Mouse (Mus musculus): ENCODE data around the gene Prelid3b.

The Prelid3b gene

GRCm38 (mm10) chr2:174472818-174473549 lies at the start of gene Prelid3b:
Gene Prelid3b (minus strand): TSS chr2:174473081.
- DNase-seq (ENCODE audit: low spot score) = peak; percentile 99

- DNase-seq (ENCODE audit: low spot score) = no peak
These were observed 49.3 kb upstream of the Prelid3b start for GRCm38 (mm10) chr2:174522134-174522533.

GRCm38 (mm10) chr2:174517141-174518079 lies 44.5 kb upstream of the Prelid3b start:
- DNase-seq (ENCODE audit: low spot score) = no peak

- peak; percentile 40 for DNase-seq (ENCODE audit: low spot score)
These were observed 42.0 kb upstream of the Prelid3b start for GRCm38 (mm10) chr2:174514887-174515286.

- DNase-seq (ENCODE audit: low spot score) = no peak
These were observed 40.9 kb upstream of the Prelid3b start for GRCm38 (mm10) chr2:174513827-174514226.

GRCm38 (mm10) chr2:174509825-174510224 lies 36.9 kb upstream of the Prelid3b start:
- DNase-seq (ENCODE audit: low spot score) = no peak

- no peak for DNase-seq (ENCODE audit: low spot score)
These were observed 35.1 kb upstream of the Prelid3b start for GRCm38 (mm10) chr2:174507998-174508397.

- no peak for DNase-seq (ENCODE audit: low spot score)
These were observed 30.1 kb upstream of the Prelid3b start for GRCm38 (mm10) chr2:174502831-174503460.

- no peak for DNase-seq (ENCODE audit: low spot score)
These were observed 29.4 kb upstream of the Prelid3b start for GRCm38 (mm10) chr2:174502321-174502720.

GRCm38 (mm10) chr2:174501517-174501916 lies 28.6 kb upstream of the Prelid3b start:
- no peak for DNase-seq (ENCODE audit: low spot score)

GRCm38 (mm10) chr2:174500814-174501503 lies 28.1 kb upstream of the Prelid3b start:
- no peak for DNase-seq (ENCODE audit: low spot score)

- no peak for DNase-seq (ENCODE audit: low spot score)
These were observed 20.0 kb upstream of the Prelid3b start for GRCm38 (mm10) chr2:174492858-174493257.

- DNase-seq (ENCODE audit: low spot score) = no peak
These were observed 14.1 kb upstream of the Prelid3b start for GRCm38 (mm10) chr2:174487005-174487404.

- no peak for DNase-seq (ENCODE audit: low spot score)
These were observed 5.9 kb upstream of the Prelid3b start for GRCm38 (mm10) chr2:174478746-174479145.

- no peak for DNase-seq (ENCODE audit: low spot score)
These were observed 4.8 kb upstream of the Prelid3b start for GRCm38 (mm10) chr2:174477543-174478319.

- no peak for DNase-seq (ENCODE audit: low spot score)
These were observed 658 bp upstream of the Prelid3b start for GRCm38 (mm10) chr2:174473550-174473927.

GRCm38 (mm10) chr2:174472407-174472806 lies 474 bp downstream of the Prelid3b start:
- DNase-seq (ENCODE audit: low spot score) = no peak

- DNase-seq (ENCODE audit: low spot score) = no peak
These were observed 2.0 kb downstream of the Prelid3b start for GRCm38 (mm10) chr2:174470786-174471405.

GRCm38 (mm10) chr2:174470333-174470732 lies 2.5 kb downstream of the Prelid3b start:
- no peak for DNase-seq (ENCODE audit: low spot score)

GRCm38 (mm10) chr2:174463789-174464523 lies 8.9 kb downstream of the Prelid3b start, which contains the start of gene Atp5e:
Gene Atp5e (minus strand): TSS chr2:174464105.
- DNase-seq (ENCODE audit: low spot score) = peak; percentile 97
